Mouse (Mus musculus) megakaryocyte, embryonic 14.5 days (primary cell): ENCODE data around the gene Sec1.

Experiments used
- FLI1 ChIP-seq: IDR thresholded peaks from 2 replicates; pipeline ENCODE4 v1.6.1; 2012; ENCODE audit warnings: low read length, inconsistent platforms, mixed read lengths
- GATA1 ChIP-seq: IDR thresholded peaks from 3 replicates; pipeline ENCODE4 v1.6.1; 2012; ENCODE audit warnings: mixed read lengths, low read length, inconsistent platforms, borderline replicate concordance

DNA sequence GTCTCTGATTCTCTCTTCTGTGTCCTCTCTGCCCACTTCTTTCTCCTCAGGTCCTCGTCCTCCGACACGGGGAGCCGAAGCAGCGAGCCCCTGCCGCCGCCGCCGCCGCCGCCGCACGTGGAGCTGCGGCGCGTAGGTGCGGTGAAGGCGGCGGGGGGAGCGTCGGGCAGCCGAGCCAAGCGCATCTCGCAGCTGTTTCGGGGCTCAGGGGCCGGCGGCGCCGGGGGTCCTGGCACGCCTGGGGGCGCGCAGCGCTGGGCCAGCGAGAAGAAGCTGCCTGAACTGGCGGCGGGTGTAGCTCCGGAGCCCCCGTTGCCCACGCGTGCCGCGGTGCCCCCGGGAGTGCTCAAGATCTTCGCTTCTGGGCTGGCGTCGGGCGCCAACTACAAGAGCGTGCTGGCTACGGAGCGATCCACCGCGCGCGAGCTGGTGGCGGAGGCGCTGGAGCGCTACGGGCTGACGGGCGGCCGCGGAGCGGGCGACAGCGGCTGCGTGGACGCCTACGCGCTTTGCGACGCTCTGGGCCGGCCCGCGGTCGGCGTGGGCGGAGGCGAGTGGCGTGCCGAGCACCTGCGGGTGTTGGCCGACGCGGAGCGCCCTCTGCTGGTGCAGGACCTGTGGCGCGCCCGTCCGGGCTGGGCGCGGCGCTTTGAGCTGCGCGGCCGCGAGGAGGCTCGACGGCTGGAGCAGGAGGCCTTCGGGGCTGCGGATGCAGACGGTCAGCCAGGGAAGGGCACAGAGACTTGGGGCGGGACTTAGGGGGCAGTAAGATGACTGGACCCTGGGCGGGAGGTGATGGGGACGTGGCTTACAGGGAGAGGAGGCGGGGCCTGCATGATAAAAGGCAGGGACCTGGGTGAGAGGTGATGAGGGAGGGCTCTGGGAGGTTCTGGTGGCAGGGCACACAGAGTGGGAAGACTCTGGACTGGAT is 65.6 kb downstream of the Sec1 start:
- TF ChIP-seq GATA1, result no peak
- no peak for TF ChIP-seq FLI1
